Mouse (Mus musculus) kidney, postnatal 10 days (tissue): ENCODE data around the gene Ankrd11.

Experiments
- DNase-seq: peaks from one replicate; pipeline ENCODE4 v3.0.0; 2021; ENCODE audit warnings: mixed read lengths

The Ankrd11 gene

DNA sequence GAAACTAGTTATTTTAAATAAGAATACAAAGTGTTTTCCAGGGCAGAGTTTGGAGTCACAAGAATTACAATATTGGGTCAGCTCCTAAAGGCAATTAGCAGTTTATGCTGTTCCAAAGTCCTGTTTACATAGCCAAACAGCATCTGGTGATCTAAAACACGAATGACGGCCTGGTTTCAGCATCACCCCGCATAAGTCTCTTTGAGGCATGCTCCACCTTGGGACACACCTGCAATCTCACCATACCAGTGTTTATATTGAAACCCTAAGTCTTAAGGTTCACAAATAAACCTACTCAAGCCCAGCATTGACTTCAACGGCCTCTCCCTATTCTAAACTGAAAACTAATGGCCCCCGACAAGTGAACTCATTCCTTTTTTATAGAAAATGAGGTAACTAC lies 81.8 kb downstream of the Ankrd11 start:
- DNase-seq = no peak

DNA sequence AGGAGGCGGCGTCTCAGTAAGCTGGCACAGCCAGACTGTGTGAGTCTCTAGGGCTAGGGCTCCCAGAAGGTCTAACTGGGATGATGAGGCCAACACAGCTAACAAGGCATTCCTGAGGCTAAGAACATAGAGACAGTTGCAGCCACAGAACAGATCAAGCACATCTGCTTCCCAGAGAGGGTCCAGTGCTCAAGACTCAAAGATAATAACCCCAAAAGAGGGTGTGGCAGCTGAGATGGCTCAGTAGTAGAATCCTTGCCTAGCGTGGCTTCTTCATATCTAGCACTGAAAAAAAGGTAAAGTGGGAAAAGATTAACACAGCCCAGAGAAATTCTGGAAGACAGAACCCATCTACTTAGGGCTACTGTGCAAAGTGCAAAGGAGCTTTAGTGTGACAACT lies 86.1 kb downstream of the Ankrd11 start:
- no peak for DNase-seq

DNA sequence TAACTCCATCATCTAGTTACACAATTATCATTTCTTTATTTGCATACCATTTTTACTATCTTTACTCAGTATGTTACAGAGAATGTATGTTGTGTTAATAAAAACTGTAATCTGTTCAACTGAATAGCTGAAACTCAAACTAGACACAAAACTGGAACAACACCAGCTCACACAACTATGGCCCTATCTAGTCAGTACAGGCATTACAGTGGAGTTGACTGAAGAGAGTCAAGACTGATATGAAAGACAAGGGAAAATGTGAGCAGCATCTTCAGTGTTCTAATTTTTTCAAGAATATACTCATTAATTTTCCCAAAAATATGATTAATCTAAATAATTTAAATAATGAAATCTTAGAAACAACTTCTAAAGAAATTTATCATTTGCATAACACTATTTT lies 86.9 kb downstream of the Ankrd11 start:
- DNase-seq = no peak

- no peak for DNase-seq
Measured at GRCm38 (mm10) chr8:122954090-122954799, 87.8 kb downstream of the Ankrd11 start.

GRCm38 (mm10) chr8:122953028-122953427 lies 89.0 kb downstream of the Ankrd11 start:
- DNase-seq = no peak

- DNase-seq = no peak
Measured at GRCm38 (mm10) chr8:122951456-122951855, 90.6 kb downstream of the Ankrd11 start.

DNA sequence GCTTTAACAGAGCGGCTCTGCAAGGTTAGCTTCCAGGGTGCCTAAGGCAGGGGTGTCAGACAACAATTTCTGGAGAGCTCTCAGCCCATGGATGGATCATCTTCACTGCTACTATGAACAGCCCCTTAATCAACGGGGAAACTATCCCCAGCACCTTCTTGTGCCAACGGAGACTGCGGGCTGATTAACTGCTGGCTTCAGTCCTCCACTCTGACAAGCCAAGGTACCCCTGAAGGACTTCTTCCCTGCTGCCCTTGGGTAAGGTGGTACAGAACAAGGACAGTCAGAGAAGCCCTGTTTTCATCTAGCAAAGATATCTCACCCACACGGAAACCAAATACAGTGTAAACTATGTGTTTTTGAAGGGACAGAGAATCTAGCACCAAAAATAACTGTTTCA lies 92.4 kb downstream of the Ankrd11 start:
- DNase-seq = no peak

- no peak for DNase-seq
Measured at GRCm38 (mm10) chr8:122945775-122946174, 96.3 kb downstream of the Ankrd11 start.

DNA sequence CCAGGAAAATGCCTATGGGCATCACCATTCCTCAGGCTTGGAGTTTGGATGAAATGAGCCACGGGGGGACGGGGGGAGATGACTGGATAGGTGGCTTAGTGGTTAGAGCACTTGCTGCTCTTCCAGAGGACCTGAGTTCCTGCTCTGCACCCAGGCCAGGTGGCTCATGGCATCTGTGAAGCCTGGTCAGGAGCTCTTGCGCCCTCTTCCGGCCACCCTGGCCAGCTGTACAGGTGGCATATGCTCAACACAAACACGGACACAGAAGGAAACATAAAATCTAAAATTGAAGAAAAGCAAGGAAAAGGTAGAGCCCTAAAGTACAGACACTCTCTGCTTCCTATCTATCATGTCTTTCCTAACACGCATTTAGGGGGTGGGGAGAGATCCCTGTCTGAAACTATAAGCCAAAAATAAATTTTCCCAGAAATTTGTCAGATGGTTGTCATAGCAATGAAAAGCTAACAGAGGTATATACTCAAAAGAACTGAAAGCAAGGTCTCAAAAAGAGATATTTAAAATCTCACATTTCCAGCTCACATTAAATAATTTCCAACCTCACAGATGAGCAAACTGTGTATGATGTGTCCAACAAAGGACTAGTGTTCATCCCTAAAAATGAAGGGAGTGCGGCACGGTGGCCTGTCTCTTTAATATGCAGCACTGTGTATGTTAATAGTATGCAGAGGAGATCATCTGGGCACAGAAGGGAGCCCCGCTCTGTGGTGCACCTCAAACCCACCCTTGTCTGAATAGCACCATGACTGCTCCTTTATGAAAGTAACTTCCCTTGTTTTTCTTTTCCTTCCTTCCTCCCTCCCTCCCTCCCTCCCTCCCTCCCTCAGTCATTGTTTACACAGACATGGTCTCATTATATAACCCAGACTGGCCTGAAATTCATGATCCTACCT lies 99.0 kb downstream of the Ankrd11 start:
- no peak for DNase-seq

GRCm38 (mm10) chr8:122938591-122938990 lies 103.5 kb downstream of the Ankrd11 start:
- DNase-seq = peak; percentile 47

DNA sequence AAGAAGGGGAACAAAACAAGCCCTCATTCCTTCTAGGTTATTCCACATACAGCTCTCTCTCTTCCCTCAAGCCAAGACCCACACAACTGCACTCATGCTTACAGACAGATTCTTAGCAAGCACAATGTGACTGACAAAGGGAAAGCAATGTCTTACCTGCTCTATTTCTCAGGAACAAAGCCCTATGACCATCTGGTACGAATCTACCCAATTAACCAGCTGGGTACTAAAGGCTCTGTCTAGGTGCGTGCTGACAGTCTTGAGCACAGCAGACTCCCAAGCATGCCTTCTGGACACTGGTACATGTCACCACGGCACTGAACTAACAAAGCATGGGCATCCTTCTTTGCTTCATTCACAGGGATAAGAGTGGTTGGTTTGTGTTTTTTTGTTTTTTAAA lies 103.9 kb downstream of the Ankrd11 start:
- no peak for DNase-seq

- DNase-seq = no peak
Measured at GRCm38 (mm10) chr8:122937545-122938053, 104.5 kb downstream of the Ankrd11 start.

- DNase-seq = no peak
Measured at GRCm38 (mm10) chr8:122935912-122936311, 106.2 kb downstream of the Ankrd11 start.

GRCm38 (mm10) chr8:122935118-122935517 lies 107.0 kb downstream of the Ankrd11 start:
- DNase-seq = no peak

- DNase-seq = no peak
Measured at GRCm38 (mm10) chr8:122933973-122934372, 108.1 kb downstream of the Ankrd11 start.

- no peak for DNase-seq
Measured at GRCm38 (mm10) chr8:122932561-122932959, 109.5 kb downstream of the Ankrd11 start.

GRCm38 (mm10) chr8:122931834-122932560 lies 110.1 kb downstream of the Ankrd11 start:
- DNase-seq = no peak

- no peak for DNase-seq
Measured at GRCm38 (mm10) chr8:122928631-122929224, 113.3 kb downstream of the Ankrd11 start.

DNA sequence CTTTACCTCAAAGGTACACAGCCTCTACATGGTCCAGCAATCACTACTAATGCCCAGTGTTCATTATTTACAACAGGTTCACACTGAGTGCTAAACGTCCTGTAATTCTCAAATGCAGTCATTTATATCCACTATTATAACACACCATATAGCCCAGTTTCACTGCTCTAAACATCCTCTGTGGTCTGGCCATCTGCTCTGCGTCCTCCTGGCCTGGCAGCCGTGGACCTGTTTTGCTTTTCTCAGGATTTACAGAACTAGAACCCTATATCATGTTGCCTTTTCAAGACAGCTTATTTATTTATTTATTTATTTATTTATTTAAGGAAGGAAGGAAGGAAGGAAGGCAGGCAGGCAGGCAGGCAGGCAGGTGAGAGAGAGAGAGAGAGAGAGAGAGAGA lies 114.2 kb downstream of the Ankrd11 start:
- no peak for DNase-seq

- DNase-seq = no peak
Measured at GRCm38 (mm10) chr8:122926782-122927181, 115.3 kb downstream of the Ankrd11 start.

DNA sequence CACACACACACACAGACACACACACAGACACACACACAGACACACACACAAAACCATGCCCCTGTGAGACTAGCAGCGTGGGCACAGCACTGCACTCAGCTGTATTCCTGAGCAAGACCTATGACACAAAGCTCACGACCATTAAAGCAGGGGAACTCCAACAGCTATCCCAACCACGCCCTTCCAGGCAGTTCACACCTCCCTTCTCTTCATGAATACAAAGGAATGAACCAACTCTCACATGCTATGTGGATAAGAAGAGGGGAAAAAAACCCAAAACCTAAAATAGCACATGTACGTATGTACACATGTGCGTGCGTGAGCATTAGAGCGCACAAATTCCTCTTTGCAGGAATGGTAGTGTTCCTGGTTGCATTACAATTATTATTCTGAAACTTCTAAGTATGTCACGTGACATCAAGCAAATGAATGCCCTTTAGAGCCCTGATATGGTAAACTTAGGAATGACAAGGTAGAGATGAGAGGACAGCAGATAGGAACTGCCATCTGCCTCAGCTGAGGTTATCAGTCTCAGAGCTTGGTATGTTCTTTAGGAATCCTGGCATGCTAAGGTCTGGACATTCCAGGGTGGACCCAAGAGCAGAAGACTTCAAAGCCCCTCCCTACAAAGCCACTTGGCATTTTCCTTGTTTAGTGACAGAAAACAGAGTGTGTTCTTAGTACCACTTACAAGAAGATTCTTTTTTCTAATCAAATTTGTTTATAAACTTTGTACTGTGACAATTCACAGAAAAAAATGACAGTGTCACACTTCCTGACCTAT lies 115.9 kb downstream of the Ankrd11 start:
- no peak for DNase-seq

DNA sequence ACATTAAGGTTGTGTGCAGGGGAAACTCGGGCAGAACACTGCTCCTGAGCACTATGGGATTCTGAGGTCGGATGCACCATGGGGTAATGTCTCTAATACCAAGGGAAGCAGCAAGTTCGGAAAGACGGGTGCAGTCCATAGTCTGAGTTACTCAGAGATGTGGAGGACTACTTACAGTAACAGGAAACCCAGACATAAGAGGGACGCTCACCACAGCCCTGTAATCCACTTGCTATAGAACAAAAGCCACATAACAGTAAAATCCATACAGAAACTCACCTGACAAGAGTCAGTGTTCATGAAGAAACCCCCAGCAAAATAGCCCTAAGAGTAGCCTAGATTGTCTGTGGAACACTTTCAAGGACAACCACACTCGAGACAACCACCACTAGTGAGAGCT lies 118.0 kb downstream of the Ankrd11 start:
- DNase-seq = no peak
